Mouse (Mus musculus) urinary bladder, postnatal 14 days (tissue): Measurements from ENCODE around the gene Cd160.

ENCODE experiments used
- DNase-seq: peaks from one replicate; pipeline ENCODE4 v3.0.0; 2021; ENCODE audit warnings: low spot score

Gene Cd160

GRCm38 (mm10) chr3:96828308-96828864 lies 765 bp downstream of the Cd160 start:
- DNase-seq, result no peak

DNA sequence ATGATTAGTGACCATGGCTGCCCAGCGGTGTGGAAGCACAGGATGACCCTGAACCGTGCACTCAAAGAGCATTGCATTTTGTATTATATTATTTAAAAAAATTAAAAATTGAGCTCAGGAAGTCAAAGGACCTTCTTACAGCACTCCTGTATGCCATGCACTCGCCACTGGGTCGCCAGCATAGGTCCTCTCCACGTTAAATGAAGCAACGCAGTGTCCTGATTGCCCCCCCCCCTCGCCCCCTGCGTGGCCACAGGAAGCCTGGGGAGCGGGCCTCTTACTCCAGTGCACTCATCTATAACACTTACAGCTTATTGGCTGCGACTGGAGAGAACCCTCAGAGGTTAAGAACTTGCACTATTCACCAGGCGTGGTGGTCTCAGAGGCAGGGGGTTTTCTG lies 3.9 kb downstream of the Cd160 start:
- no peak for DNase-seq

DNA sequence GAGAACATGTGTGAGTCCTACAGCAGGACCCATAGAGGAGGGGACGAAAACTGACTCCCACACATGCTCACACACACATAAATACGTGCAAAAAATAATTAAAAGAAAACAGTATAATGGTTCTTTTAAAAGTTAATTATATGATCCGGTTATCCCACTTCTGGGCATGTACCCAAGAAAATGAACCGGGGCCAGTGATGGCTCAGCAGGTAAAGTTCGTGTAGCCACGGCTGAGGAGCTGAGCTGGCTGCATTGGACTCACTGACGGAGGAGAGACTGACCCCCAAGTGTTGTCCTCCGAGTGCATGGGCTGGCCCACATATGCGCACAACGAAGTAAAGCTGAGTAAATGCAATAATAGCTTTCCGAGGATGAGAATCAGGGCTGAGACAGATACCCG lies 4.5 kb downstream of the Cd160 start:
- DNase-seq, result no peak

DNA sequence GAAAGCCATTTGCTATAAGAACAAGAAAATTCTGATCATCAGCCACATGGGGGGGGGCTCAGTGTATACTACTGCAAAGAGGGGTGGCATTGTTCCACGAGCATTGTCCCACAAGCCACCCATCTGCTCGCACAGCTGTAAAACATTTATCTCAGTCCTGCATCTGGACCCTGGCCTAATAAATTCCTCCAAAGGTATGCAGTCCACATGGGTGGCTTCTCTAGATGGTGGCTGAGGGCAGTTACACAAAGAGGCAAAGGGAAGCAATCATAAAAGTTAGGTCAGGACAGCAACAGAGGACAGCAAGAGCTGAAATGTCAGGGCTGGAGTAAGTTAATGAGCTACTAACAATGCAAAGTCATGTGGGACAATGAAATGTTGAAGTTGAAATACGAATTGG lies 5.5 kb downstream of the Cd160 start:
- no peak for DNase-seq

- no peak for DNase-seq
Observed at GRCm38 (mm10) chr3:96821581-96821980, 7.6 kb downstream of the Cd160 start.

GRCm38 (mm10) chr3:96820116-96820915 lies 8.8 kb downstream of the Cd160 start:
- no peak for DNase-seq

- DNase-seq, result no peak
Observed at GRCm38 (mm10) chr3:96814342-96814741, 14.8 kb downstream of the Cd160 start.

- DNase-seq, result peak; percentile 18
Observed at GRCm38 (mm10) chr3:96813591-96814244, 15.4 kb downstream of the Cd160 start.

DNA sequence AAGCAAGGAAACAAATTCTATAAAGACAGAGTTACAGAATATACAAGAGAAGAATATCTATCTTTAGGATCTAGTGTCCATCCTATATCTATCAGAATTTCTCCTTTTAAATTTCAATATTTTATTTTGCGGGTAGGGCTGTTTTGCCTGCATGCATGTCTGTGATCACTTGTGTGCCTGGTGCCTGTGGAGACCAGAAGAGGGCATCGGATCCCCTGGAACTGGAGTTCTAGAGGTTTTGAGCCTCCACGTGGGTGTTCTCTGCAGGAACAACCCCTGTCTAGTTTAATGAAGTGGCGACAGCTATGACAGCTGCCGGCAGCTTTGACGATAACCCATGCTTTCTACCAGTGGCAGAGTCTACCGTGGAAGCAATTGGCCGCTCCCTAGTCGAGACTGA lies 16.0 kb downstream of the Cd160 start:
- DNase-seq, result peak; percentile 48

DNA sequence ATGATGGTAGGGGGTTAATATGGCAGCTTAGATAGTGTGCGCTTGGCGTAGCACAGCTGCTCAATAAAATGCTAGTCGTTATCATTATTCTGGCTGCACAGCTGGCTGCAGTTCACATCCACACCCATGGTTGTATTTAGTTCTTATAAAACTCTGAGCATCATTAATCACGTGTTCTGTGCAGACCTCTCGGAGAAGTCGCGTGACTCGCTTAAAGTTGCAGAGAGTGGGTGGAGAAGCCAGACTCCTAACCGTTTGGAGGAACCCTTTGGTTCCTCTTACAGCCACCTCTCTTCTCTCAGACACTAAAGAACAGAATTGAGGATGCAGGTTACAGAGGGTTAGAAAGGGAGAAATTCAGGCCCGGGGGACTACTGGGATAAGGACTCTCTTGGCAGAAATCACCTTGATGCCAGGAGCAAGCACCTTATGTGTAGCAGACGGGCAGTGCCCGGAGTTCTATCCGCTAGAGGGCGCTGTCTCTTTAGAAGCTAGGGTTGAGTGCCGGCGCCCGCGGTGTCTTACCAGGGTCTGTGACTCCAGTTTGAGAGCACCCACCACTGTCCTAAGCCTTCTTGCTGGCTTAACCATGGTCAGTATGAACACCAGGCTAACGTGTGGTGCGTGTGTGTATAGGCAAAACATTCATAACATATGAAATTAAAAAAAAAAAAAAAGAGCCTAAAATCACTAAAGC lies 16.6 kb downstream of the Cd160 start:
- peak; percentile 90 for DNase-seq

- no peak for DNase-seq
Observed at GRCm38 (mm10) chr3:96811232-96811631, 17.9 kb downstream of the Cd160 start.

- no peak for DNase-seq
Observed at GRCm38 (mm10) chr3:96808651-96809050, 20.5 kb downstream of the Cd160 start.

- no peak for DNase-seq
Observed at GRCm38 (mm10) chr3:96808136-96808535, 21.0 kb downstream of the Cd160 start.

GRCm38 (mm10) chr3:96802214-96802613 lies 26.9 kb downstream of the Cd160 start:
- DNase-seq, result no peak

DNA sequence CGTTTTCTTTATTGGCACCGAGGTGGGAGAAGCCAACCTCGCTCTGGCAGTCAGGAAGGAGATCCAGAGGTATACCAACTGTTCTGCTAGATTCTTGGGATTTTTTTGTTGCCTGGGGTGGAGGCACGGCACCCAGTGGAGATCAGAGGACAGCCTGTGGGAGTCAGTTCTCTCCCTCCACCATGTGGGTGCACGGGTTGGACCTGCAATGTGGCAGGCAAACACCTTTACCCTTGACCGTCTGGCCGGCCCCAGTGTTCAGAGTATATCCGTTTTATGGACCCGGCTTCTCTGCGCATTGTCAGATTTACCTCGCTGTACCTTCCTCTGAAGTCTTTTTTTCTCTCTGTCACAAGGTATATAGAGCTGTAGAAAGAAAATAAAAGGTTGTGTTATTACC lies 28.9 kb downstream of the Cd160 start:
- no peak for DNase-seq

GRCm38 (mm10) chr3:96788506-96788905 lies 40.6 kb downstream of the Cd160 start:
- no peak for DNase-seq

DNA sequence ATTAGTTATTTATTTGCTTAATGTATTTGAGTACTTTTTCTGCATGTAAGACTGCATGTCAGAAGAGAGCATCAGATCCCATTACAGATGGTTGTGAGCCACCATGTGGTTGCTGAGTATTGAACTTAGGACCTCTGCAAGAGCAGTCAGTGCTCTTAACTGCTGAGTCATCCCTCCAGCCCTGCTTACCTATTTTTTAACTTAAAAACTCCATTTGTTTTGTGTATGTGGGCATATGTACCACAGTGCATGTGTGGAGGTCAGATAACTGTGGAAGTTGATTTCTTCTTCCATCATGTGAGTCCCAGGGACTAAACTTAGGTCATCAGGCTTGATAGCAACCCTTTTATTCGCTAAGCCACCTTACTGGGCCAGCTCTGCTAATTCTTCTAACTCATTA lies 41.4 kb downstream of the Cd160 start:
- no peak for DNase-seq

DNA sequence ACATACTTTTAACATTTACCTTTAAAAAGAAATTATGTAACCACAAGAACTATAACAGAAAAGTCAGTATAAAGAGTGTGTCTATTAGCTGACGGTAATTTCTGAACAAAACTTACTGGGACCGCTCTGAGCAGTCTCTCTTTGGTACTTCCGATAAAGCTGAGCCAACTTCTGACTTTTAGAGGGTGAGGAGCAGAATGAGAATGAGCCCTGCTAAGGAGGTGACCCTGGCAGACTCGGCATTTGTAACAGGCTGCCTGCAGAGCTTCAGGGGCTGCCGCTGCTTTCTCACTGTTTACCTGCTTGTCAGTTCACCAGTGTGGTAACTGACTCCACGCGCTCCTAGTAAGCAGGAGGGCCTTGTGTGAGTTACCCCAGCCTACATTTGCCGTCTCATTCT lies 46.9 kb downstream of the Cd160 start:
- no peak for DNase-seq

DNA sequence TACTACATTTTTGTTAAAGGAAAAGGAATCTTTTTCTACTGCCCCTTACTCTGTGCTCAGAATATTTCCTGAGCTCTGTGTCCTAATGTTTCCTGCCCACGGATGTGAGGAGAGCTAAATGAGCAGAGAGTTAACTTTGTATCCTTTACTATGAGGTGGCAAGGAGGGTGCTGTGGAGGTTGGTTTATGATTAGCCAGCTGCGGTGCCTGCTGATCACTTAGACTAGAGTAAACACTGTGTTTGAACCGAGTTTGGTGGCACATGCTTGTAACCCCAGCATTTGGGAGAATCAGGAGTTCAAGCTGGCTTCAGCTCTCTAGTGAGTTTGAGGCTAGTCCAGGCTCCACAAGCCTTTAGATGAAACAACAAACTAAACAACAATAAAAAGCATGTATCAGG lies 52.0 kb downstream of the Cd160 start:
- DNase-seq, result no peak

DNA sequence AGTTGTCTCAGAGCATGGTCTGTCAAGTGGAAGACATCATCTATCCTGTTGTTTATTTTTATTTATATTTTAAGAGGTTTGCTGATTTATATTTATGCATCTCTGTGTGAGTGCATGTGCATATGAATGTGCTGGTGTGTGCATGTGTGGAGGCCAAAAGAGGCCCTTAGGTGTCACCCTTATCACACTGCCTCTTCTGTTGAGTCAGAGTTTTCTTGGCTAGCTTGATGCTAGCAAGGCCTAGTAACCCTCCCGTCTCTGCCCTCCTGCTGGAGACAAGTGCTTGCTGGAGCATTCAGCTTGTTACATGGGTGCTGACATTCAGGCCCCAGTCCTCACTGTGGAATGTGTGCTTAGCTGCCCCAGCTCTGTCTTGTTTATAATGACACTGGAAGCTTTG lies 56.2 kb downstream of the Cd160 start:
- DNase-seq, result no peak

DNA sequence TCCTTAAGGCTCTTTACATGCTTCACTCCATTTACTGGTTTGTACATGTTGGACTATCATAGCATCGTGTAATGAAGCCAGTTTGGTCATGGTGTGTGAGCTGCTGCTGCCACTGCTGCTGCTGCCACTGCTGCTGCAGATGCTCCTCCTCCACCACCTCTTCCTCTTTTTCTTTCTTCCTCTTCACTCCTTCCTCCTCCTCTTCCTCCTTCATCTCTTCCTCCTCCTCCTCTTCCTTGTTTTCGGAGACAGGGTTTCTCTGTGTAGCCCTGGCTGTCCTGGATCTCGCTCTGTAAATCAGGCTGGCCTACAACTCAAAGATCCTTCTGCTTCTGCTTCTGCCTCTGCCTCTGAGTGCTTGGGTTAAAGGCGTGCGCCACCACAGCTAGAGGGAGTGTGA lies 59.2 kb downstream of the Cd160 start:
- no peak for DNase-seq

DNA sequence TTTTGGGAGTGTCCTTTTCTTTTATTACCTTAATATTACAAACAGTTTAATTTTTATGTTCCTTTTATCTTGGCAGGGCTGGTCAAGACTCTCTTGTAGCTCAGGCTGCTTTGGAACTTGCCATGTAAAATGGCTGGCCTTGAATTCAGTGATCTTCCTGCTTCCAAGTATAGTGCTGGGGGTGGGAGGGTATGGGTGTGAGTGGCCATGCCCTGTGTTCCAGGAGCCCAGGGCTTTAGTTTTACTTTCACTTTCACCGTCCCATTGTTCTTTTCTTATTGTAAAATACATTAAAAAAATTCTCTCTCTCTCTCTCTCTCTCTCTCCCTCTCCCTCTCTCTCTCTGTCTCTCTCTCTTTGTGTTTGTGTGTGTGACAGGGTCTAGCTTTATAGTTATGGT lies 64.6 kb downstream of the Cd160 start:
- DNase-seq, result no peak

DNA sequence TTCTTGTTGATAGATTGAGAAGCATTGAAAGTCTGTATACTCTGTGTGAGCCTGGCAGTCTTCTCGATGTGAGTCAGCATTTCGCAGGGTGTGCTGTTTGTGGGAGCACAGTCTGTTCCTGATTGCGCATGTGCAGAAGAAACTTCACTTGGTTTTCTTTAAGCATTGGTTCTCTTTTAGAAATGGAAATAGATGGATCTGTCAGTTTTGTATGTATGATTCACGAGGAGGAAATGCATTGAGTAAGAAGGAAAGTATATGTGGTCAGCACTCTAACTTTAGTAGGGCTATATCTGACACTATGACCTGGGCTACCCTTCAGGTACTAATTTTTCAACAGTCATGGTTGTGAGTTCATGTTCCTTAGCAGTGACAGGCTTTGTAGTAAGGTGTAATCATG lies 69.5 kb downstream of the Cd160 start:
- DNase-seq, result no peak
